Mouse (Mus musculus): Measurements from ENCODE around the gene Myom1. TPM values are rescaled to one million over a fixed set of nuclear protein-coding genes. Genes with fewer than 3 reads are reported as not detected.

Gene Myom1
- polyA plus RNA-seq, 1 experiment from 2014 or later, result 5.9 TPM

- WGBS, result 92% methylated on average over 7 of the region's 7 CpGs
- Histone ChIP-seq H3K9me3 (replicated peaks; ENCODE audit: control insufficient read depth, low read length) (no peaks in the 10 kb centered on the region), H3K36me3 (replicated peaks; ENCODE audit: control insufficient read depth, insufficient read depth, low read depth, low read length) (no peaks in the 10 kb centered on the region), H3K27ac (replicated peaks; ENCODE audit: low read depth, low read length) (no peak overlapping the region), H3K27me3 (ENCODE audit: control insufficient read depth, insufficient read depth, low read length) (no peaks in the 10 kb centered on the region), H3K4me3 (ENCODE audit: low read depth, low read length) (no peak overlapping the region), H3K4me1 (ENCODE audit: control insufficient read depth, insufficient read depth, low read length) (peaks cover 3% of the 10 kb centered on the region; the same call in 1 of the 2 replicates), H3K9ac (replicated peaks; ENCODE audit: low read length) (no peak overlapping the region), H3K4me2 (ENCODE audit: low read depth, low read length) (no peak overlapping the region)
- ATAC-seq (replicated peaks; ENCODE audit: insufficient number of reproducible peaks, low FRiP score, low TSS enrichment, low read depth) (no peak), DNase-seq (ENCODE audit: low spot score) (no peak)
These were observed 102.9 kb downstream of the Myom1 start for GRCm38 (mm10) chr17:71105297-71105696.

- no peak overlapping the region for H3K27ac ChIP-seq (replicated peaks; ENCODE audit: low read depth, low read length)
- 57% methylated on average over 8 of the region's 8 CpGs for WGBS
- no peaks in the 10 kb centered on the region for H3K36me3 ChIP-seq (replicated peaks; ENCODE audit: control insufficient read depth, insufficient read depth, low read depth, low read length)
- ATAC-seq (replicated peaks; ENCODE audit: insufficient number of reproducible peaks, low FRiP score, low TSS enrichment, low read depth) (no peak), DNase-seq (ENCODE audit: low spot score) (peak; percentile 59)
- H3K4me2 ChIP-seq (ENCODE audit: low read depth, low read length), result no peak overlapping the region
- H3K4me3 ChIP-seq (ENCODE audit: low read depth, low read length), result no peak overlapping the region
- peaks cover 3% of the 10 kb centered on the region; the same call in 1 of the 2 replicates for H3K4me1 ChIP-seq (ENCODE audit: control insufficient read depth, insufficient read depth, low read length)
- H3K9me3 ChIP-seq (replicated peaks; ENCODE audit: control insufficient read depth, low read length), result no peaks in the 10 kb centered on the region
- H3K9ac ChIP-seq (replicated peaks; ENCODE audit: low read length), result no peak overlapping the region
- H3K27me3 ChIP-seq (ENCODE audit: control insufficient read depth, insufficient read depth, low read length), result no peaks in the 10 kb centered on the region
These were observed 103.8 kb downstream of the Myom1 start for GRCm38 (mm10) chr17:71106250-71106649.

- peak overlapping the region; percentile 22; the same call in 1 of the 2 replicates for H3K27ac ChIP-seq (replicated peaks; ENCODE audit: low read depth, low read length)
- 57% methylated on average over 6 of the region's 6 CpGs for WGBS
These were observed 108.4 kb downstream of the Myom1 start for GRCm38 (mm10) chr17:71110753-71111265.

GRCm38 (mm10) chr17:71112689-71113088 is 110.3 kb downstream of the Myom1 start:
- Histone ChIP-seq H3K9ac (replicated peaks; ENCODE audit: low read length) (no peak overlapping the region), H3K4me2 (ENCODE audit: low read depth, low read length) (no peak overlapping the region), H3K4me1 (ENCODE audit: control insufficient read depth, insufficient read depth, low read length) (no peaks in the 10 kb centered on the region), H3K9me3 (replicated peaks; ENCODE audit: control insufficient read depth, low read length) (no peaks in the 10 kb centered on the region), H3K27me3 (ENCODE audit: control insufficient read depth, insufficient read depth, low read length) (no peaks in the 10 kb centered on the region), H3K36me3 (replicated peaks; ENCODE audit: control insufficient read depth, insufficient read depth, low read depth, low read length) (no peaks in the 10 kb centered on the region), H3K4me3 (ENCODE audit: low read depth, low read length) (no peak overlapping the region), H3K27ac (replicated peaks; ENCODE audit: low read depth, low read length) (no peak overlapping the region)
- WGBS, result 79% methylated on average over 3 of the region's 3 CpGs
- DNase-seq (ENCODE audit: low spot score) (no peak), ATAC-seq (replicated peaks; ENCODE audit: insufficient number of reproducible peaks, low FRiP score, low TSS enrichment, low read depth) (no peak)

More at GRCm38 (mm10) chr17:71110753-71111265, 108.4 kb downstream of the Myom1 start:
- Histone ChIP-seq H3K4me2 (ENCODE audit: low read depth, low read length) (no peak overlapping the region), H3K9me3 (replicated peaks; ENCODE audit: control insufficient read depth, low read length) (no peaks in the 10 kb centered on the region), H3K4me3 (ENCODE audit: low read depth, low read length) (no peak overlapping the region), H3K36me3 (replicated peaks; ENCODE audit: control insufficient read depth, insufficient read depth, low read depth, low read length) (no peaks in the 10 kb centered on the region), H3K27me3 (ENCODE audit: control insufficient read depth, insufficient read depth, low read length) (no peaks in the 10 kb centered on the region), H3K4me1 (ENCODE audit: control insufficient read depth, insufficient read depth, low read length) (no peaks in the 10 kb centered on the region), H3K9ac (replicated peaks; ENCODE audit: low read length) (no peak overlapping the region)
- ATAC-seq (replicated peaks; ENCODE audit: insufficient number of reproducible peaks, low FRiP score, low TSS enrichment, low read depth) (no peak), DNase-seq (ENCODE audit: low spot score) (peak; percentile 69)

GRCm38 (mm10) chr17:71114282-71114681 is 111.8 kb downstream of the Myom1 start:
- H3K36me3 ChIP-seq (replicated peaks; ENCODE audit: control insufficient read depth, insufficient read depth, low read depth, low read length), result no peaks in the 10 kb centered on the region
- H3K9ac ChIP-seq (replicated peaks; ENCODE audit: low read length), result no peak overlapping the region
- H3K4me1 ChIP-seq (ENCODE audit: control insufficient read depth, insufficient read depth, low read length), result no peaks in the 10 kb centered on the region
- H3K4me2 ChIP-seq (ENCODE audit: low read depth, low read length), result no peak overlapping the region
- no peaks in the 10 kb centered on the region for H3K27me3 ChIP-seq (ENCODE audit: control insufficient read depth, insufficient read depth, low read length)
- no peaks in the 10 kb centered on the region for H3K9me3 ChIP-seq (replicated peaks; ENCODE audit: control insufficient read depth, low read length)
- WGBS, result 82% methylated on average over 4 of the region's 4 CpGs
- DNase-seq (ENCODE audit: low spot score), result no peak
- ATAC-seq (replicated peaks; ENCODE audit: insufficient number of reproducible peaks, low FRiP score, low TSS enrichment, low read depth), result no peak
- no peak overlapping the region for H3K27ac ChIP-seq (replicated peaks; ENCODE audit: low read depth, low read length)
- H3K4me3 ChIP-seq (ENCODE audit: low read depth, low read length), result no peak overlapping the region

GRCm38 (mm10) chr17:71117956-71118355 is 115.5 kb downstream of the Myom1 start:
- ATAC-seq (replicated peaks; ENCODE audit: insufficient number of reproducible peaks, low FRiP score, low TSS enrichment, low read depth) (no peak), DNase-seq (ENCODE audit: low spot score) (no peak)
- 76% methylated on average over 4 of the region's 4 CpGs for WGBS
- no peak overlapping the region for H3K4me3 ChIP-seq (ENCODE audit: low read depth, low read length)
- H3K27me3 ChIP-seq (ENCODE audit: control insufficient read depth, insufficient read depth, low read length), result no peaks in the 10 kb centered on the region
- no peaks in the 10 kb centered on the region for H3K9me3 ChIP-seq (replicated peaks; ENCODE audit: control insufficient read depth, low read length)
- no peaks in the 10 kb centered on the region for H3K4me1 ChIP-seq (ENCODE audit: control insufficient read depth, insufficient read depth, low read length)
- no peaks in the 10 kb centered on the region for H3K36me3 ChIP-seq (replicated peaks; ENCODE audit: control insufficient read depth, insufficient read depth, low read depth, low read length)
- no peak overlapping the region for H3K9ac ChIP-seq (replicated peaks; ENCODE audit: low read length)
- no peak overlapping the region for H3K27ac ChIP-seq (replicated peaks; ENCODE audit: low read depth, low read length)
- no peak overlapping the region for H3K4me2 ChIP-seq (ENCODE audit: low read depth, low read length)

- no peaks in the 10 kb centered on the region for H3K27me3 ChIP-seq (ENCODE audit: control insufficient read depth, insufficient read depth, low read length)
- no peaks in the 10 kb centered on the region for H3K4me1 ChIP-seq (ENCODE audit: control insufficient read depth, insufficient read depth, low read length)
- H3K9me3 ChIP-seq (replicated peaks; ENCODE audit: control insufficient read depth, low read length), result no peaks in the 10 kb centered on the region
- ATAC-seq (replicated peaks; ENCODE audit: insufficient number of reproducible peaks, low FRiP score, low TSS enrichment, low read depth), result no peak
- no peak for DNase-seq (ENCODE audit: low spot score)
- H3K27ac ChIP-seq (replicated peaks; ENCODE audit: low read depth, low read length), result no peak overlapping the region
- H3K4me2 ChIP-seq (ENCODE audit: low read depth, low read length), result no peak overlapping the region
- no peak overlapping the region for H3K9ac ChIP-seq (replicated peaks; ENCODE audit: low read length)
- WGBS, result 76% methylated on average over 4 of the region's 4 CpGs
- H3K4me3 ChIP-seq (ENCODE audit: low read depth, low read length), result no peak overlapping the region
- H3K36me3 ChIP-seq (replicated peaks; ENCODE audit: control insufficient read depth, insufficient read depth, low read depth, low read length), result no peaks in the 10 kb centered on the region
These were observed 116.2 kb downstream of the Myom1 start for GRCm38 (mm10) chr17:71118607-71119006.

- Histone ChIP-seq H3K4me3 (ENCODE audit: low read depth, low read length) (no peak overlapping the region), H3K4me1 (ENCODE audit: control insufficient read depth, insufficient read depth, low read length) (no peaks in the 10 kb centered on the region)
- DNase-seq (ENCODE audit: low spot score), result peak; percentile 43
These were observed 118.2 kb downstream of the Myom1 start for GRCm38 (mm10) chr17:71120626-71121025.

More at GRCm38 (mm10) chr17:71120626-71121025, 118.2 kb downstream of the Myom1 start:
- peak overlapping the region; percentile 69 for H3K27ac ChIP-seq (replicated peaks; ENCODE audit: low read depth, low read length)
- H3K9me3 ChIP-seq (replicated peaks; ENCODE audit: control insufficient read depth, low read length), result no peaks in the 10 kb centered on the region
- no peak for ATAC-seq (replicated peaks; ENCODE audit: insufficient number of reproducible peaks, low FRiP score, low TSS enrichment, low read depth)
- no peak overlapping the region for H3K4me2 ChIP-seq (ENCODE audit: low read depth, low read length)
- WGBS, result 19% methylated on average over 6 of the region's 6 CpGs
- H3K36me3 ChIP-seq (replicated peaks; ENCODE audit: control insufficient read depth, insufficient read depth, low read depth, low read length), result no peaks in the 10 kb centered on the region
- H3K9ac ChIP-seq (replicated peaks; ENCODE audit: low read length), result no peak overlapping the region
- H3K27me3 ChIP-seq (ENCODE audit: control insufficient read depth, insufficient read depth, low read length), result no peaks in the 10 kb centered on the region

Data from embryonic facial prominence, embryonic 11.5 days (tissue).